Mouse (Mus musculus) bone marrow, adult 2 months (tissue): ENCODE results near the gene Hk2. TPM values are rescaled to one million over a fixed set of nuclear protein-coding genes. Genes with fewer than 3 reads are reported as not detected.

Source experiments
- H3K27ac ChIP-seq: fragments of 200-500 bp; 2 replicates; pipeline ENCODE4 v1.5.1; 2012; ENCODE audit warnings: low read depth, mild to moderate bottlenecking, control low read depth, inconsistent platforms, low read length; ENCODE audit not compliant: control insufficient read depth, poor library complexity, insufficient read depth
- H3K4me1 ChIP-seq: fragments of 200-500 bp; 2 replicates; pipeline ENCODE4 v1.6.1; 2011; ENCODE audit warnings: low read length; ENCODE audit not compliant: control insufficient read depth, insufficient read depth
- H3K4me3 ChIP-seq: fragments of 200-500 bp; replicated peaks from 2 replicates; pipeline ENCODE3; 2011; ENCODE audit warnings: mild to moderate bottlenecking, low read depth, low read length, control low read depth; ENCODE audit not compliant: control insufficient read depth
- CTCF ChIP-seq: fragments of 200-500 bp; IDR thresholded peaks from 2 replicates; pipeline ENCODE4 v1.5.1; 2011; ENCODE audit warnings: low read length, control low read depth; ENCODE audit not compliant: control insufficient read depth, insufficient read depth
- POLR2A ChIP-seq: fragments of 200-500 bp; IDR thresholded peaks from 2 replicates; pipeline ENCODE4 v1.6.1; 2011; ENCODE audit warnings: low read depth, mild to moderate bottlenecking, control low read depth, low read length, borderline replicate concordance; ENCODE audit not compliant: control insufficient read depth
- WGBS: fragments of 180-500 bp; shearing (Covaris S2); methylation state at CpG from one replicate; pipeline ENCODE4 v1.1.7; 2018; 5-methylcytosine and 5-hydroxymethylcytosine counted together
- polyA plus RNA-seq: library from polyadenylated mRNA; stranded (reverse); fragments of >200 nt; gene quantifications from 2 replicates; pipeline ENCODE4 v1.2.4, GENCODE M21; 2011; ENCODE audit warnings: low replicate concordance; ENCODE audit not compliant: missing spikeins, insufficient read depth, insufficient read length

Hk2 gene
- polyA plus RNA-seq, 1 experiment = 33.9 TPM

GRCm38 (mm10) chr6:82748106-82748672, 26.1 kb downstream of the Hk2 start:
- TF ChIP-seq POLR2A (no peak), CTCF (no peak)

GRCm38 (mm10) chr6:82747085-82747484, 27.2 kb downstream of the Hk2 start:
- no peak overlapping the region for H3K27ac ChIP-seq
- 33% methylated on average over 5 of the region's 5 CpGs for WGBS
- no peak overlapping the region for H3K4me3 ChIP-seq
- no peaks in the 10 kb centered on the region; the same call in 1 of the 2 replicates for H3K4me1 ChIP-seq
- no peak for TF ChIP-seq CTCF
- TF ChIP-seq POLR2A = no peak

More at GRCm38 (mm10) chr6:82748106-82748672, 26.1 kb downstream of the Hk2 start:
- Histone ChIP-seq H3K4me1 (no peaks in the 10 kb centered on the region), H3K27ac (no peak overlapping the region), H3K4me3 (no peak overlapping the region)
- 73% methylated on average over 9 of the region's 9 CpGs for WGBS

- H3K4me3 ChIP-seq = no peak overlapping the region
- TF ChIP-seq POLR2A (no peak), CTCF (no peak)
- no peak overlapping the region for H3K27ac ChIP-seq
- 81% methylated on average over 9 of the region's 9 CpGs for WGBS
- no peaks in the 10 kb centered on the region; the same call in 1 of the 2 replicates for H3K4me1 ChIP-seq
These were observed 29.7 kb downstream of the Hk2 start for GRCm38 (mm10) chr6:82744553-82744952.

GRCm38 (mm10) chr6:82741518-82741880, 32.8 kb downstream of the Hk2 start:
- WGBS = 28% methylated on average over 5 of the region's 5 CpGs
- no peak for TF ChIP-seq CTCF
- TF ChIP-seq POLR2A = no peak
- no peaks in the 10 kb centered on the region; the same call in 1 of the 2 replicates for H3K4me1 ChIP-seq
- H3K27ac ChIP-seq = peak overlapping the region; percentile 38
- H3K4me3 ChIP-seq = no peak overlapping the region

GRCm38 (mm10) chr6:82740868-82741517, 33.3 kb downstream of the Hk2 start:
- Histone ChIP-seq H3K27ac (peak overlapping the region; percentile 38), H3K4me3 (no peak overlapping the region), H3K4me1 (no peaks in the 10 kb centered on the region; the same call in 1 of the 2 replicates)
- 66% methylated on average over 8 of the region's 8 CpGs for WGBS
- TF ChIP-seq POLR2A = no peak
- TF ChIP-seq CTCF = no peak

- WGBS = 11% methylated on average over 6 of the region's 6 CpGs
- no peak for TF ChIP-seq CTCF
- no peak for TF ChIP-seq POLR2A
- Histone ChIP-seq H3K4me3 (no peak overlapping the region), H3K27ac (no peak overlapping the region), H3K4me1 (no peaks in the 10 kb centered on the region; the same call in 1 of the 2 replicates)
These were observed 34.0 kb downstream of the Hk2 start for GRCm38 (mm10) chr6:82740269-82740668.

- 87% methylated on average over 27 of the region's 27 CpGs for WGBS
- no peak overlapping the region for H3K4me3 ChIP-seq
- no peak for TF ChIP-seq POLR2A
- no peak for TF ChIP-seq CTCF
These were observed 36.4 kb downstream of the Hk2 start for GRCm38 (mm10) chr6:82737634-82738540.

More at GRCm38 (mm10) chr6:82737634-82738540, 36.4 kb downstream of the Hk2 start:
- no peaks in the 10 kb centered on the region; the same call in 1 of the 2 replicates for H3K4me1 ChIP-seq
- H3K27ac ChIP-seq = no peak overlapping the region
